Mouse (Mus musculus) adrenal gland (tissue): Measurements from ENCODE around the gene Fam189b.

Experiments
- intact Hi-C: fragments of 180-260 bp; cut with DNase I; formaldehyde crosslinking; loops from one replicate; pipeline ENCODE4 v1.15.1; 2025
- long read RNA-seq, 2 experiments: library from polyadenylated mRNA; unstranded; transcript quantifications; one replicate each; pipeline ENCODE4 v2.0.0; 2020; ENCODE audit warnings: borderline replicate concordance in 1 of 2; ENCODE audit not compliant: insufficient replicate concordance in 1 of 2

Fam189b gene
- long read RNA-seq, experiment 1, partial matches to known transcripts: 8 of 8 reads
- long read RNA-seq, experiment 1, other reads (novel, unspliced or antisense): 0 of 8 reads
- long read RNA-seq, experiment 2, partial matches to known transcripts: 4 of 4 reads
- long read RNA-seq, experiment 2, other reads (novel, unspliced or antisense): 0 of 4 reads

GRCm38 (mm10) chr3:89183058-89183958 lies at the start of gene Fam189b:
TSS of gene Fam189b (plus strand) at chr3:89183143.
- intact Hi-C loops: no loop called here

GRCm38 (mm10) chr3:89133752-89134151 lies 49.2 kb upstream of the Fam189b start:
- intact Hi-C loops: no loop called here

GRCm38 (mm10) chr3:89135958-89136357 lies 47.0 kb upstream of the Fam189b start, which contains the start of gene Pklr:
TSS of gene Pklr (plus strand) at chr3:89136142.
- intact Hi-C loops: no loop called here

GRCm38 (mm10) chr3:89136365-89136764 lies 46.6 kb upstream of the Fam189b start:
- intact Hi-C loops: no loop called here

DNA sequence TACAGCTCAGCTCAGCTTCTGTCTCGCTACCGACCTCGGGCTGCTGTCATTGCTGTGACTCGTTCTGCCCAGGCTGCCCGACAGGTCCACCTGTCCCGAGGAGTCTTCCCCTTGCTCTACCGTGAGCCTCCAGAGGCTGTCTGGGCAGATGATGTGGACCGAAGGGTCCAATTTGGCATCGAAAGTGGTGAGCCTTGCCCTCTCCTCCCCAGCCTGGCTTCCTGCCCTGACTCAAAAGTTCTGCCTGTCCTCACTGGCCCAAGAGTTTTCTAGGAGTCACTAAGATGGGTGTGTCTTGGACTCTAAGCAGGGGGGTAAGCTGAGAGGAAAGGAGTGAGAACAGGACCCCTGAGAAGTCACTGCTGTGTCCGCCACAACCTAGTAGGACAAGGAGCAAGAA lies 38.1 kb upstream of the Fam189b start:
- intact Hi-C loops: no loop called here

GRCm38 (mm10) chr3:89145566-89145965 lies 37.4 kb upstream of the Fam189b start:
- intact Hi-C loops: no loop called here

DNA sequence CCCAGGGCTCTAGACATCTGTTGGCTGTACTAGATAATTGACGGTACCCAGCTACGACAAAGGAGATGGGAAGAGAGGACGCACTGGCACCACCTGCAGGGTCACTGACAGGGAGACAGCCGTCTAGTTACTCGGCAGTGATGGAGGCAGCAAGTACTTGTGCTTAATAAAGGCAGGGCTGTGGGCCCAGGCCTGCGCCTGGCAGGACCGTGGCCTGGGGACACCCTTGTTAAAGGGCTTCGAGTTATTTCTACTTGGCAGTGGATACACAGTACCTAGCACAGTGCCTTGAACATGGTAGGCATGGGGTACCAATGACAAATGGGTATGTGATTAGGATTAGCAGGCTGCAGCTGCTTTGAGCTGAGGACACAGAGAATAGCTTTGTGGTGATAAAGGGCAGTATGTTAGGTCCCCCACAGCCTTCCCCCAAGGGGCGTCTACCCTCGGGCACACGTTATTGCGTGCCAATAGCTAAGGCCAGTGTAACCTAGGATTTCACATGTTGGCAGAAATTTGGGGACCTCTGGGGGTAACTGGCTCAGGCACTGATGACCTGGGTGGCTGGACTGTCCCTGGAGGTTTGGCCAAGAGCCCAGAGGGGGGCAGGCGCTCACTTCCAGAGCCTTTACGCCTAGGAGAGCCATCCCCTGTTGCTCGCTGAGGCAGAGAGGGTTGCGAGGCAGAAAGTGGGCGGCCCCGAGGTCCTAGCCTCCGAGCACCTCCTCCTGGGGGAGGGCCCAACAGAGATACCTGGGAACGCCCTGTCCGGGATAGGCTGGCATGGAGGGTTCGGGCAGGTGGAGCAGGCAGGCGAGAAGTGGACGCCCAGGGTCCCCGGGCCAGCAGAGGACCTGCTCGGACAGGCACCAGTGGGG lies 35.6 kb upstream of the Fam189b start:
- intact Hi-C loops: no loop called here

GRCm38 (mm10) chr3:89147979-89148311 lies 35.0 kb upstream of the Fam189b start:
- intact Hi-C loops: no loop called here

DNA sequence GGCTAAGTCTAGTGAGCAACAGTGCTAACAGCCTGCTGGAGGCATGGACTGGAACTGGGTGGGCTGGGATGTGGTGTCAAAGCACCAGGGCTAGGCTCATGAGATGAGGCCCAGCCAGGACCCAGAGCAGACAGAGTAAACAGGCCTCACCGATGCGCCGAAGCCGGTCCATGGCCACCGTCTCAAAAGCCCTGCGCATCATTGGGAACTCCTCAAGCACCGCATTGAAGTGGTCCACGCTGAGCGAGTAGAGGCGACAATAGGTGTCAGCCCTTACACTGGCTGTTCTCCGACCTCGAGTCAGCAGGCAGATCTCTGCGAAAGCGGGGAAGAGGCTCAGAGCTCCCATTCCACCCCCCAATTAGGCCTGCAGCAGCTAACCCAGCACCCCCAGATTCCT lies 34.4 kb upstream of the Fam189b start:
- intact Hi-C loops: no loop called here

- intact Hi-C loops: no loop called here
Observed at GRCm38 (mm10) chr3:89152084-89152835, 30.7 kb upstream of the Fam189b start.

- intact Hi-C loops: no loop called here
Observed at GRCm38 (mm10) chr3:89156951-89157350, 26.0 kb upstream of the Fam189b start.

- intact Hi-C loops: no loop called here
Observed at GRCm38 (mm10) chr3:89158651-89159050, 24.3 kb upstream of the Fam189b start.

DNA sequence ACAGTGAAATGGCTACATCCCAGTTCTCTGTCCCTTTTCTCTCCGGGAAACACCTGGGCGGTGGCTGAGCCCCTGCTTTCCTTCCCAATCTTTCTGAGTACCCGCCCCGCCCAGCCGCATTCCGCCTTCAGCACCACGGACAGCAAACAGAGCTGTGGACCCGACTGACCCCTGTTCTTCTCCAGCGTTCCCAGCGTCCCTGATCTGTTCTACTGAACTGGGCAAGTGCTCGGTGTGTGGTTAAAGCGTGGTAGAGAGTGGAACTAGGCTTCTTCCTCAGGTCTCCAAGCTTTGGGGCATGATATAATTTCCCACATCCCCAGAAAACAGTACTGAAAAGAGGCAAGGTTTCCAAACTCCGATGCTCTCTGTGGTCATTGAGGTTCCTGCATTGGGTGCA lies 23.7 kb upstream of the Fam189b start:
- intact Hi-C loops: no loop called here

- intact Hi-C loops: loop anchor here (5.0 kb wide), 1 partner anchor 42 kb away; no protein-coding TSS in a partner anchor
Observed at GRCm38 (mm10) chr3:89159616-89160344, 23.2 kb upstream of the Fam189b start, which contains the start of gene Hcn3. TSS of gene Hcn3 (minus strand) at chr3:89160196.

DNA sequence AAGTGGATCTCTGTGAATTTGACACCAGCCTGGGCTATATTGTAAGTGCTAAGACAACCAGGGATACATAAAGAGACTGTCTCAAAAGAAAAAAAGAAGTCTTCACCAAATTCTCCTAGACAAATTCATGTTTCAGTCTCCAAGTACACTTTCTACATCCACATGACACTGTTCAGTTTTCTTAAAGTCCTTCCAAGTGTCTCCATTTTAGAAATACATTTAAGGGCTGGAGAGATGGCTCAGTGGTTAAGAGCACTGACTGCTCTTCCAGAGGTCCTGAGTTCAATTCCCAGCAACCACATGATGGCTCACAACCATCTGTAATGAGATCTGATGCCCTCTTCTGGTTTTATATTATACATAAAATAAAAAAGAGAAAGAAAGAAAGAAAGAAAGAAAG lies 21.7 kb upstream of the Fam189b start:
- intact Hi-C loops: loop anchor here (5.0 kb wide), 1 partner anchor 44 kb away; no protein-coding TSS in a partner anchor

DNA sequence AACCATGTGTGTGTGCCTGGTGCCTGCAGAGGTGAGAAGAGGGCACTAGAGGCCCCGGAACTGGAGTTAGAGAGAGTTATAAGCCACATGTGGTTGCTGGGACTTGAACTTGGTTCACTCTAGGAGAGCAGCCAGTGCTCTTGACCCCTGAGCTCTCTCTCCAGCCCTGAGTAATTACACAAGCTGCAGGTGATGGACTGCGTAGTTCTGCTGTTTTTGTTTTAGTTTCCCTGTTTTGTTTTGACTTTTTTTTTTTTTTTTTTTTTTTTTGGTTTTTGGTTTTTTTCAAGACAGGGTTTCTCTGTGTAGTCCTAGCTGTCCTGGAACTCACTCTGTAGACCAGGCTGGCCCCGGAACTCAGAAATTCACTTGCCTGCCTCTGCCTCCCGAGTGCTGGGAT lies 21.2 kb upstream of the Fam189b start:
- intact Hi-C loops: loop anchor here (5.0 kb wide), 1 partner anchor 44 kb away; no protein-coding TSS in a partner anchor

DNA sequence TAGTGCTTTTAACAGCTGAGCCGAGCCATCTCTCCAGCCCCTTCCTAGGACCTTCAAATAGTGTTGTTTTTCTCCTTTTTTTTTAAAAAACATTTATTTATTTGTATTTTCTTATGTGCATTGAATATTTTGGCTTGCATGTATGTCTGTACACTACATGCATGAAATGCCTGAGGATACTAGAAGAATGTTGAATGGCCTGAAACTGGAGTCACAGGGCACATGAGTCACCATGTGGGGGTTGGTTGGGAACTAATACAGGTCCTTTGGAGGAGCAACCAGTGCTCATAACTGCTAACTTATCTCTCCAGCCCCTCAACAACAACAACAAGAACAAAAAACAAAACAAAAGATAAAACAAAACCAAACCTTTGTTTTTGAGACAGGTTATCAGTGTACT lies 19.8 kb upstream of the Fam189b start:
- intact Hi-C loops: loop anchor here (5.0 kb wide), 1 partner anchor 46 kb away; no protein-coding TSS in a partner anchor

GRCm38 (mm10) chr3:89163643-89164245 lies 19.2 kb upstream of the Fam189b start:
- intact Hi-C loops: loop anchor here (5.0 kb wide), 1 partner anchor 46 kb away; no protein-coding TSS in a partner anchor

DNA sequence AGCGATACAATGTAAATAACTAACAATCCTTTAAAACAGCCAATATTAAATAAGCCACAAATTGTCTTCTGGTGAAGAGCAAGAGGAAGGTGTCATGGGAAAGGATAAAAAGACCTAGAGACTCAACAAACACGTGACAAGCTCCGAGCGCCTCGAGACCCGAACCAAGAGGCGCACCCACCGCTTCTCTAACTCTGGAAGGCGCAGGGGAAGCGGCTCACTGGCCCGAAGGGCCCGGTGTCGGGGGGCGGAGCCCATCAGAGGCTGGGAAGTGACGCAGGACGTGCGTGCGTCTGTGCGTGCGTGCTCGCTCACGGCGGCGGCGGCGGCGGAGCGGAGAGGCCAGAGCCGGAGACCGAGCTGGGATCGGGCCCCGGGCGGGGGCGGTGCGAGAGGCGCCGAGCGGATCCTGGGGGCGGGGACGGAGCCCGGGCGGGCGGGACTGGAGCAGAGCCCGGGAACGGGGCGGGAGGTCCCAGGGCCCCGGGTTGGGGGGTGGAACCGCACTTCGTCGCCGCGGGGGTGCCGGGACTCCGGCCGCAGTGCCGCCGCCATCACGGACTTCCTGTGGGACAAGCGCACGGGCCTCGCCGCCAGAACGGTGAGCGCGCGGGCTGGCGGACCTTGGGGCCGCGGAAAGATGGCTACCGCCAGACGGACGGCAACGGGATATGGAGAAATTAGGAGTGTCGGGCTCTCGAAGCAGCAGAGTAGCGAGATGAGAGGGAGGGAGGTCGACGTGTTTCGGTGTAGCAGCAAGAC lies 18.3 kb upstream of the Fam189b start, which contains the start of gene Clk2:
Gene Clk2, plus strand, starts transcription at position 290 of the 762 bp plus-strand sequence.
- intact Hi-C loops: loop anchor here (5.0 kb wide), 1 partner anchor 47 kb away; no protein-coding TSS in a partner anchor
